8 mouse cellular contexts compared by ENCODE assay signal in genomic region chr2:155236362-155236992, GRCm38 (mm10). TPM values are rescaled to one million over a fixed set of nuclear protein-coding genes. Genes with fewer than 3 reads are reported as not detected.
DNase-seq lines count a peak whose midpoint lies in the region; ATAC-seq and TF ChIP-seq lines count a peak whose summit lies in the region.

Dynlrb1 (plus strand) TSS chr2:155236533.

- peak within 1 kb of the TSS; percentile 90 for H3K4me2 ChIP-seq in heart, embryonic 15.5 days
- peak within 1 kb of the TSS; percentile 80 for H3K4me2 ChIP-seq in liver, embryonic 14.5 days (ENCODE audit: low read depth)
- H3K4me2 ChIP-seq in neural tube, embryonic 11.5 days (ENCODE audit: low read depth): peak within 1 kb of the TSS; percentile 61
- peak within 1 kb of the TSS; percentile 71 for H3K4me2 ChIP-seq in stomach, postnatal 0 days (replicated peaks; ENCODE audit: low read depth)

- peak; percentile 98 for ATAC-seq in heart, embryonic 15.5 days (replicated peaks; ENCODE audit: insufficient number of reproducible peaks, insufficient read depth, low FRiP score, low read depth)
- ATAC-seq in liver, embryonic 14.5 days (ENCODE audit: insufficient read depth): peak; percentile 100
- peak; percentile 98 for ATAC-seq in neural tube, embryonic 11.5 days (ENCODE audit: insufficient read depth, low FRiP score, low TSS enrichment)
- ATAC-seq in stomach, postnatal 0 days (ENCODE audit: low FRiP score, low TSS enrichment): peak; percentile 99

- peaks cover 16% of the 10 kb centered on the region for H3K36me3 ChIP-seq in forebrain, embryonic 10.5 days (replicated peaks)
- H3K36me3 ChIP-seq in heart, embryonic 15.5 days: peaks cover 3% of the 10 kb centered on the region; the same call in 1 of the 2 replicates
- H3K36me3 ChIP-seq in liver, embryonic 14.5 days (replicated peaks; ENCODE audit: control insufficient read depth, insufficient read depth, low read depth): no peaks in the 10 kb centered on the region
- H3K36me3 ChIP-seq in neural tube, embryonic 11.5 days (ENCODE audit: control insufficient read depth, insufficient read depth, low read length): no peaks in the 10 kb centered on the region; the same call in 1 of the 2 replicates
- no peaks in the 10 kb centered on the region for H3K36me3 ChIP-seq in stomach, postnatal 0 days (ENCODE audit: control insufficient read depth, insufficient read depth, low read length)

- peak; percentile 85 to 95 for DNase-seq in CD8-positive naive resting alpha-beta T cell, adult 2 months (ENCODE audit: low read depth in 2 of 2, low spot score in 2 of 2)
- peak; percentile 96 for DNase-seq in c-Kit-positive CD71-negative TER-119-negative erythroid progenitor cells, embryonic 14.5 days (ENCODE audit: low read depth)
- peak; percentile 98 for DNase-seq in forebrain, embryonic 10.5 days (ENCODE audit: extremely low spot score, low spot score)
- DNase-seq in kidney, postnatal 25 days: peak; percentile 99 to 100
- DNase-seq in liver, embryonic 14.5 days (ENCODE audit: low read depth in 3 of 3, low spot score in 3 of 3): peak; percentile 92 to 94 (median 94)
- DNase-seq in neural tube, embryonic 11.5 days (ENCODE audit: low spot score): peak; percentile 98
- DNase-seq in stomach, postnatal 0 days (ENCODE audit: low spot score): peak; percentile 98

- H3K27me3 ChIP-seq in forebrain, embryonic 10.5 days (ENCODE audit: poor library complexity, severe bottlenecking): no peaks in the 10 kb centered on the region
- H3K27me3 ChIP-seq in heart, embryonic 15.5 days: no peaks in the 10 kb centered on the region
- no peaks in the 10 kb centered on the region for H3K27me3 ChIP-seq in liver, embryonic 14.5 days (ENCODE audit: control insufficient read depth, insufficient read depth, low read length)
- H3K27me3 ChIP-seq in neural tube, embryonic 11.5 days (ENCODE audit: control insufficient read depth, insufficient read depth, low read length): no peaks in the 10 kb centered on the region
- no peaks in the 10 kb centered on the region for H3K27me3 ChIP-seq in stomach, postnatal 0 days (ENCODE audit: control insufficient read depth, insufficient read depth, low read length)

- WGBS in forebrain, embryonic 10.5 days: under 1% methylated on average over 50 of the region's 50 CpGs
- under 1% methylated on average over 50 of the region's 50 CpGs for WGBS in heart, embryonic 15.5 days
- WGBS in liver, embryonic 14.5 days (ENCODE audit: insufficient replicate concordance): under 1% methylated on average over 49 of the region's 50 CpGs
- under 1% methylated on average over 50 of the region's 50 CpGs for WGBS in neural tube, embryonic 11.5 days
- WGBS in stomach, postnatal 0 days: under 1% methylated on average over 50 of the region's 50 CpGs

- TF ChIP-seq CTCF in liver, embryonic 14.5 days (IDR thresholded peaks at IDR 0.05; ENCODE audit: low read depth): peak; percentile 24; the same call in 1 of the 2 replicates
- peak; percentile 56 for TF ChIP-seq CTCF in stomach, postnatal 0 days (IDR thresholded peaks at IDR 0.05; ENCODE audit: low read depth)

- TF ChIP-seq EP300 in liver, embryonic 14.5 days (IDR thresholded peaks at IDR 0.05; ENCODE audit: low read depth): no peak
- TF ChIP-seq EP300 in stomach, postnatal 0 days (optimal IDR thresholded peaks at IDR 0.05): no peak

- peak within 1 kb of the TSS; percentile 90 for H3K4me3 ChIP-seq in forebrain, embryonic 10.5 days
- H3K4me3 ChIP-seq in heart, embryonic 15.5 days: peak within 1 kb of the TSS; percentile 86
- peak within 1 kb of the TSS; percentile 92 to 98 for H3K4me3 ChIP-seq in liver, embryonic 14.5 days (ENCODE audit: insufficient read depth in 1 of 2, low read depth in 2 of 2, low read length in 2 of 2)
- peak within 1 kb of the TSS; percentile 68 for H3K4me3 ChIP-seq in neural tube, embryonic 11.5 days (ENCODE audit: low read depth, low read length)
- H3K4me3 ChIP-seq in stomach, postnatal 0 days (ENCODE audit: low read depth, low read length): peak within 1 kb of the TSS; percentile 90

- H3K4me1 ChIP-seq in forebrain, embryonic 10.5 days: peaks cover 27% of the 10 kb centered on the region
- peaks cover 26% of the 10 kb centered on the region for H3K4me1 ChIP-seq in heart, embryonic 15.5 days (replicated peaks)
- peaks cover 8 to 11% of the 10 kb centered on the region in 2 experiments for H3K4me1 ChIP-seq in liver, embryonic 14.5 days (replicated peaks; ENCODE audit: control insufficient read depth in 2 of 2, insufficient read depth in 2 of 2, low read length in 1 of 2)
- H3K4me1 ChIP-seq in neural tube, embryonic 11.5 days (ENCODE audit: control insufficient read depth, insufficient read depth, low read length): peaks cover 9% of the 10 kb centered on the region
- H3K4me1 ChIP-seq in stomach, postnatal 0 days (replicated peaks; ENCODE audit: control insufficient read depth, insufficient read depth): peaks cover 7% of the 10 kb centered on the region

- H3K9ac ChIP-seq in heart, embryonic 15.5 days: peak within 1 kb of the TSS; percentile 89
- H3K9ac ChIP-seq in liver, embryonic 14.5 days (replicated peaks): peak within 1 kb of the TSS; percentile 93
- peak within 1 kb of the TSS; percentile 87 for H3K9ac ChIP-seq in neural tube, embryonic 11.5 days (ENCODE audit: low read length)
- peak within 1 kb of the TSS; percentile 91 for H3K9ac ChIP-seq in stomach, postnatal 0 days (ENCODE audit: low read length)

- peak within 1 kb of the TSS; percentile 98 for H3K27ac ChIP-seq in forebrain, embryonic 10.5 days
- peak within 1 kb of the TSS; percentile 91 for H3K27ac ChIP-seq in heart, embryonic 15.5 days
- H3K27ac ChIP-seq in liver, embryonic 14.5 days: peak within 1 kb of the TSS; percentile 21
- H3K27ac ChIP-seq in neural tube, embryonic 11.5 days (ENCODE audit: low read depth, low read length): peak within 1 kb of the TSS; percentile 67
- H3K27ac ChIP-seq in stomach, postnatal 0 days (replicated peaks): peak within 1 kb of the TSS; percentile 93

- H3K9me3 ChIP-seq in forebrain, embryonic 10.5 days: no peaks in the 10 kb centered on the region
- no peaks in the 10 kb centered on the region for H3K9me3 ChIP-seq in heart, embryonic 15.5 days (replicated peaks)
- no peaks in the 10 kb centered on the region for H3K9me3 ChIP-seq in liver, embryonic 14.5 days (ENCODE audit: control insufficient read depth, low read length)
- no peaks in the 10 kb centered on the region for H3K9me3 ChIP-seq in neural tube, embryonic 11.5 days (ENCODE audit: control insufficient read depth, low read length)
- H3K9me3 ChIP-seq in stomach, postnatal 0 days (ENCODE audit: control insufficient read depth, low read length): no peaks in the 10 kb centered on the region

RNA-seq across cellular contexts. Expression of gene Dynlrb1, which starts in this region (rescaled TPM):
- 383 and 398 TPM in 2 replicates for polyA plus RNA-seq in forebrain, embryonic 10.5 days (2016; fragmentation: Nextera tagmentation; extraction: Ambion mirVana)
- 375 and 381 TPM in 2 replicates for polyA plus RNA-seq in heart, embryonic 15.5 days (2015; fragmentation: Nextera tagmentation; extraction: Ambion mirVana)
- 101 and 178 TPM in 2 replicates for polyA plus RNA-seq in liver, embryonic 14.5 days (2012; rRNA removed)
- polyA plus RNA-seq in liver, embryonic 14.5 days (2014; fragmentation: Nextera tagmentation; extraction: Ambion mirVana): 149 and 154 TPM in 2 replicates
- polyA plus RNA-seq in neural tube, embryonic 11.5 days (2014; fragmentation: Nextera tagmentation; extraction: Ambion mirVana): 515 and 522 TPM in 2 replicates
- 339 and 341 TPM in 2 replicates for polyA plus RNA-seq in stomach, postnatal 0 days (2015; fragmentation: Nextera tagmentation; extraction: Ambion mirVana)

Comparison
In these comparisons a context has a peak if more than half of its experiments do, and no peak if none do; other contexts are left out.
1. Peak in every context shown above with its lines: DNase-seq, ATAC-seq, H3K4me3 ChIP-seq and H3K27ac ChIP-seq.
2. H3K27ac ChIP-seq: peak in every context shown above with its lines; median percentile 98 in forebrain, embryonic 10.5 days; 93 in stomach, postnatal 0 days; 91 in heart, embryonic 15.5 days; 67 in neural tube, embryonic 11.5 days; 21 in liver, embryonic 14.5 days.